Mouse (Mus musculus): ENCODE measurements around the gene Nrxn3. TPM values are rescaled to one million over a fixed set of nuclear protein-coding genes. Genes with fewer than 3 reads are reported as not detected.

Nrxn3 gene
- polyA plus RNA-seq, 1 experiment from 2014 or later, result 0.82 TPM

DNA sequence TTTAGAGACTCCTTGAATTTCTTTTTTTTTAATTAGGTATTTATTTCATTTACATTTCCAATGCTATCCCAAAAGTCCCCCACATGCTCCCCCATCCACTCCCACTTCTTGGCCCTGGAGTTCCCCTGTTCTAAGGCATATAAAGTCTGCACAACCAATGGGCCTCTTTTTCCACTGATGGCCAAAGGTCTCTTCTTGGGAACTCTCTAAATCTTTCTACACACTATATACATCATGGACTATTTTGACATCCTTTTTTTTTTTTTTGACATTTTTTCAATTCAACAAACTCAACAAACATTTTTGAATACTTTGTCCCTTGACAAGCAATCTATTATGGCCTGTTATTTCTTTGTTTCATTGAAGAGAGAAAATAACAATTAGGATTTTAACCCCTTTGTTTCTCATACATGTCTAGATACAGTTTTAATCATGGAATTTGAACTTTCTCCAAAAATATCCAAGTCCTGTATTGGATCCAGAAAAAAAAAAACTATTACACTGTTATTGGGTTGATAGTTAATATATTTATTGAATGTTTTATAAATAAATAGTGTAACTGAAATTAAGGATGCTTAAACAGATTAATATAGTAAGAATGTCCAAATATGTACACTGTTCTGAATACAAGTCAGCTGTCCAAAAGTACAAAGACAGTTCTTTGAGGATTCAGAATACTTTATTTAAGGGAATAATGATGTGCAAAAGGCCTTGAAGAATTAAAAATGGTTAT is 1615.0 kb downstream of the Nrxn3 start:
- no peak overlapping the region for H3K4me3 ChIP-seq (replicated peaks)
- DNase-seq (no peak), ATAC-seq (ENCODE audit: low read depth) (no peak)
- no peaks in the 10 kb centered on the region for H3K9me3 ChIP-seq (replicated peaks)
- H3K27ac ChIP-seq, result no peak overlapping the region
- no peaks in the 10 kb centered on the region for H3K36me3 ChIP-seq
- H3K9ac ChIP-seq, result no peak overlapping the region
- no peaks in the 10 kb centered on the region for H3K4me1 ChIP-seq (replicated peaks)
- H3K4me2 ChIP-seq, result no peak overlapping the region
- H3K27me3 ChIP-seq, result no peaks in the 10 kb centered on the region

DNA sequence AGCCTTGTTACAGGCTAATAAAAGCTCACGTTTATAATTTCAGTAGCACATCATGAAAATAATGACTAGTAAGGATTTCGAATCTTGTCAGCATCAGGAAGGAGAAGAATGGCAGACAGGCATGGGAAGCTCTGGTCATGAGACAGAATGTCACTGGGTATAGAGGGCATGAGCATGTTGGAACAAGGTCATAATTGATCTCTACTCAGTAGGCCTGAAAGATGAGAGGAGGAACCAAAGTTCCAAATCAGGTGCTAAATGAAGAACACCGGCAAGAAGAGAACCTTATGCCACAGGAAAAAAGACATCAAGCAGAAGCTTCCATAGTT is 1615.5 kb downstream of the Nrxn3 start:
- Histone ChIP-seq H3K27me3 (no peaks in the 10 kb centered on the region), H3K9me3 (replicated peaks) (no peaks in the 10 kb centered on the region)
- no peak for ATAC-seq (ENCODE audit: low read depth)

More for the DNA sequence above, 1615.5 kb downstream of the Nrxn3 start:
- Histone ChIP-seq H3K4me1 (replicated peaks) (no peaks in the 10 kb centered on the region), H3K36me3 (no peaks in the 10 kb centered on the region), H3K9ac (no peak overlapping the region), H3K4me3 (replicated peaks) (no peak overlapping the region), H3K4me2 (no peak overlapping the region), H3K27ac (no peak overlapping the region)
- no peak for DNase-seq
- 53% methylated on average over 3 of the region's 3 CpGs for WGBS (ENCODE audit: insufficient replicate concordance)

Small RNA genes within 50 kb of the gene (microRNA-seq; reads per million reads assigned to microRNA genes)
- gene Gm23989, result not detected
- not detected for gene Gm27313
